ENCODE assay signal across 8 mouse cellular contexts in the genomic region with DNA sequence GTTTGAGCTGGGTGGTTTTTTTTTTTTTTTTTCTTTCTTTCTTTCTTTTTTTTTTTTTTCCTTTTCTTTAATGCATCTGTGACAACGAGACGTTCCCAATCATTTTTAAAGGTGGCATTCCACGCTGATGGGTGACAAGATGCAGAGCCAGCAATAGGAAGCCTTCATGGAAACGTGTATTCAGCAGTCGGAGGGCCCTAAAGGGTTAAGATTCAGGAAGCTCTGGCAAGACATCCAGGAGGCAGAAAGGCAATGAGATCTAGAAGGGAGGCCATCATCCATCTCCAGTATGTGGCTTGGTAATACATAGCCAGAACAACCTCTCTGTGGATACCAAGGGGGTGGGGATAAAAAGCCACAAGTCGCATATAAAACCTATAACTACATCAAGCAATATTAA.
DNase-seq lines count a peak whose midpoint lies in the region; ATAC-seq and TF ChIP-seq lines count a peak whose summit lies in the region.

No protein-coding gene starts in this region.

- H3K4me2 ChIP-seq in forebrain, embryonic 12.5 days: peak overlapping the region; percentile 85
- H3K4me2 ChIP-seq in liver, embryonic 14.5 days (ENCODE audit: low read depth): peak overlapping the region; percentile 60; the same call in 1 of the 2 replicates

- peaks cover 64% of the 10 kb centered on the region for H3K27me3 ChIP-seq in E14TG2a.4 (ENCODE audit: insufficient read depth, low read length)
- no peaks in the 10 kb centered on the region for H3K27me3 ChIP-seq in forebrain, embryonic 12.5 days
- peaks cover 38% of the 10 kb centered on the region for H3K27me3 ChIP-seq in liver, embryonic 14.5 days (ENCODE audit: control insufficient read depth, insufficient read depth, low read length)

- no peak for TF ChIP-seq EP300 in liver, embryonic 14.5 days (IDR thresholded peaks at IDR 0.05; ENCODE audit: low read depth)

- ATAC-seq in forebrain, embryonic 12.5 days (ENCODE audit: low FRiP score): no peak
- no peak for ATAC-seq in liver, embryonic 14.5 days (ENCODE audit: insufficient read depth)

- 6% methylated on average over 6 of the region's 6 CpGs for WGBS in forebrain, embryonic 12.5 days
- WGBS in liver, embryonic 14.5 days (ENCODE audit: insufficient replicate concordance): 14% methylated on average over 6 of the region's 6 CpGs

- H3K9ac ChIP-seq in forebrain, embryonic 12.5 days: peak overlapping the region; percentile 100
- no peak overlapping the region for H3K9ac ChIP-seq in liver, embryonic 14.5 days (replicated peaks)

- H3K4me3 ChIP-seq in E14TG2a.4 (replicated peaks; ENCODE audit: low read length): peak overlapping the region; percentile 85
- H3K4me3 ChIP-seq in forebrain, embryonic 12.5 days (replicated peaks): peak overlapping the region; percentile 98
- no peak overlapping the region for H3K4me3 ChIP-seq in liver, embryonic 14.5 days (ENCODE audit: insufficient read depth in 1 of 2, low read depth in 2 of 2, low read length in 2 of 2)

- peaks cover 19% of the 10 kb centered on the region for H3K4me1 ChIP-seq in E14TG2a.4 (replicated peaks; ENCODE audit: low read depth, low read length)
- peaks cover 27% of the 10 kb centered on the region for H3K4me1 ChIP-seq in forebrain, embryonic 12.5 days
- H3K4me1 ChIP-seq in liver, embryonic 14.5 days (replicated peaks; ENCODE audit: control insufficient read depth in 2 of 2, insufficient read depth in 2 of 2, low read length in 1 of 2): no peaks in the 10 kb centered on the region

- no peaks in the 10 kb centered on the region for H3K9me3 ChIP-seq in E14TG2a.4 (ENCODE audit: low read length)
- H3K9me3 ChIP-seq in forebrain, embryonic 12.5 days: no peaks in the 10 kb centered on the region
- H3K9me3 ChIP-seq in liver, embryonic 14.5 days (ENCODE audit: control insufficient read depth, low read length): no peaks in the 10 kb centered on the region

- no peaks in the 10 kb centered on the region for H3K36me3 ChIP-seq in E14TG2a.4 (ENCODE audit: insufficient read depth, low read length)
- H3K36me3 ChIP-seq in forebrain, embryonic 12.5 days (replicated peaks): no peaks in the 10 kb centered on the region
- H3K36me3 ChIP-seq in liver, embryonic 14.5 days (replicated peaks; ENCODE audit: control insufficient read depth, insufficient read depth, low read depth): no peaks in the 10 kb centered on the region

- peak; percentile 34 for DNase-seq in cerebellum, adult 11-12 months
- DNase-seq in cerebellum, adult 8-10 months: no peak
- no peak for DNase-seq in liver, embryonic 14.5 days (ENCODE audit: low read depth in 3 of 3, low spot score in 3 of 3)
- DNase-seq in yolk sac, embryonic 10.5 days (ENCODE audit: low spot score): peak; percentile 8
- DNase-seq in frontal cortex, postnatal 10 days (ENCODE audit: low spot score in 2 of 2): no peak
- no peak for DNase-seq in spleen, adult 12 weeks (ENCODE audit: low spot score)

- TF ChIP-seq CTCF in E14TG2a.4 (conservative IDR thresholded peaks at IDR 0.05; ENCODE audit: low read length): no peak
- no peak for TF ChIP-seq CTCF in liver, embryonic 14.5 days (IDR thresholded peaks at IDR 0.05; ENCODE audit: low read depth)

- peak overlapping the region; percentile 99 for H3K27ac ChIP-seq in forebrain, embryonic 12.5 days
- H3K27ac ChIP-seq in liver, embryonic 14.5 days: no peak overlapping the region

Comparison
In these comparisons a context has a peak if more than half of its experiments do, and no peak if none do; other contexts are left out.
1. DNase-seq: peak in cerebellum, adult 11-12 months (single experiment) and yolk sac, embryonic 10.5 days (single experiment); none in cerebellum, adult 8-10 months (single experiment), liver, embryonic 14.5 days (0 of 3), frontal cortex, postnatal 10 days (0 of 2) and spleen, adult 12 weeks (single experiment).
2. H3K4me3 ChIP-seq: peak in E14TG2a.4 (single experiment) and forebrain, embryonic 12.5 days (single experiment); none in liver, embryonic 14.5 days (0 of 2).